Mouse (Mus musculus): ENCODE measurements around the gene Plpp3. TPM values are rescaled to one million over a fixed set of nuclear protein-coding genes. Genes with fewer than 3 reads are reported as not detected.
A peak's percentile ranks its signal among the peaks of the same experiment; 100 is the strongest.

Gene Plpp3
- polyA plus RNA-seq, 1 experiment from 2014 or later, result 51.7 TPM

- DNase-seq (ENCODE audit: low read depth, low spot score), result no peak
- H3K27me3 ChIP-seq, result no peaks in the 10 kb centered on the region
- ChIA-PET CTCF (interaction anchor here (1.0 to 4.4 kb wide), 5 partner anchors 9 to 89 kb away, joined by 3 to 38 read pairs (median 12); no protein-coding TSS in a partner anchor), POLR2A (no interaction called here)
- in situ Hi-C loops (cut with MboI; ENCODE audit: low pct_unique_long_range_greater_than_20kb), result loop anchor here (5.0 kb wide), 1 partner anchor 84 kb away; no protein-coding TSS in a partner anchor
- ATAC-seq, result no peak
- TF ChIP-seq CTCF (IDR thresholded peaks at IDR 0.05), result no peak
Measured at GRCm38 (mm10) chr4:105121081-105121480, 36.1 kb upstream of the Plpp3 start.

- H3K27me3 ChIP-seq, result no peaks in the 10 kb centered on the region
- in situ Hi-C loops (cut with MboI; ENCODE audit: low pct_unique_long_range_greater_than_20kb), result loop anchor here (5.0 kb wide), 1 partner anchor 85 kb away; no protein-coding TSS in a partner anchor
- ChIA-PET CTCF (interaction anchor here (0.6 to 4.4 kb wide), 12 partner anchors 11 to 210 kb away, joined by 3 to 38 read pairs (median 4); no protein-coding TSS in a partner anchor), POLR2A (no interaction called here)
- peak; percentile 79 for TF ChIP-seq CTCF (IDR thresholded peaks at IDR 0.05)
- no peak for DNase-seq (ENCODE audit: low read depth, low spot score)
- no peak for ATAC-seq
Measured at GRCm38 (mm10) chr4:105122429-105122828, 34.7 kb upstream of the Plpp3 start.

DNA sequence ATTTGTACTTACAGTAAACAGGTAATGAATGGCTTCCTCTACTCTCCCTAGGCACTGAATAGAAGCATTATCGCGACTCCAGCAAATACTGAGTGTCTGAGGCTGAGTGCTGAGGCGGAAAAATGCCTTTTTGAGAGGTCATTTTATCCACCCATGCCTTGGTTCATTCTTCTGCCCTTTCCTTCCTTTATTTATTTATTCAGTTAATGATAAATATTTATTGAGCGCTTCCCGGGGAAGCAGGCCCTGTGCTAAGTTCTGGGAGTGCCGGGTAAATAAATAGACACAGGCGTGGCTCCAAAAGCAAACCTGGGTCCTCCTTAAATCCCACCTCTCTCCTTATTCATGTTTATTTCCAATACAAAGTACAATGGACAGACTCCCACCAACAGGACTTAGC, 27.9 kb upstream of the Plpp3 start:
- CTCF ChIA-PET, result no interaction called here
- H3K27me3 ChIP-seq, result no peaks in the 10 kb centered on the region
- ATAC-seq, result no peak
- DNase-seq (ENCODE audit: low read depth, low spot score), result no peak
- TF ChIP-seq CTCF (IDR thresholded peaks at IDR 0.05), result no peak
- in situ Hi-C loops (cut with MboI; ENCODE audit: low pct_unique_long_range_greater_than_20kb), result no loop called here
- POLR2A ChIA-PET, result no interaction called here

- in situ Hi-C loops (cut with MboI; ENCODE audit: low pct_unique_long_range_greater_than_20kb), result no loop called here
- no peaks in the 10 kb centered on the region for H3K27me3 ChIP-seq
- ChIA-PET CTCF (no interaction called here), POLR2A (no interaction called here)
- ATAC-seq, result no peak
- TF ChIP-seq CTCF (IDR thresholded peaks at IDR 0.05), result no peak
- DNase-seq (ENCODE audit: low read depth, low spot score), result no peak
Measured at GRCm38 (mm10) chr4:105131756-105132314, 25.3 kb upstream of the Plpp3 start.

GRCm38 (mm10) chr4:105133350-105134050, 23.6 kb upstream of the Plpp3 start:
- ChIA-PET CTCF (interaction anchor here (0.9 to 1.1 kb wide), 2 partner anchors 11 to 26 kb away, joined by 3 read pairs; no protein-coding TSS in a partner anchor), POLR2A (no interaction called here)
- ATAC-seq, result no peak
- no peaks in the 10 kb centered on the region for H3K27me3 ChIP-seq
- TF ChIP-seq CTCF (IDR thresholded peaks at IDR 0.05), result no peak
- in situ Hi-C loops (cut with MboI; ENCODE audit: low pct_unique_long_range_greater_than_20kb), result no loop called here
- no peak for DNase-seq (ENCODE audit: low read depth, low spot score)

DNA sequence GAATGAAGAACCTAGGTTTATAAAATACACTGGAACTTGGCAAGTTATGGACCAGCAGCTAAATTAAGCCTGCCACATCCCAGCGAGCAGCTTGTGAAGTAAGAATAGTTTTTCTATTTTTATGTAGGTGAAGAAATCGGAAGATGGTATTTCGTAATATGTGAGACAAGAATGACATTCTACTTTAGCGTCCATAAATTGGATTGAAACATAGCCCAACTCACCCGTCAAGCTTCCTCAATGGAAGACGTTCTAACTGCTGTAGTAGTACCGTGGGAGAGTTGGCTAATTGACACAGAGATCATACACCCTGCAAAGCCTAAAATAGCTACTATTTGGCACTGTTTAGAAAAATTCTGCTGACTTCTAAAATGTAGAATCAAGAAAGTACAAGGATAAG, 7.7 kb upstream of the Plpp3 start:
- no peak for ATAC-seq
- in situ Hi-C loops (cut with MboI; ENCODE audit: low pct_unique_long_range_greater_than_20kb), result loop anchor here (5.0 kb wide), 1 partner anchor 1228 kb away; no protein-coding TSS in a partner anchor
- ChIA-PET POLR2A (no interaction called here), CTCF (interaction anchor here (0.8 to 0.9 kb wide), 2 partner anchors 238 to 1075 kb away, joined by 3 read pairs; no protein-coding TSS in a partner anchor)
- H3K27me3 ChIP-seq, result no peaks in the 10 kb centered on the region
- TF ChIP-seq CTCF (IDR thresholded peaks at IDR 0.05), result no peak
- no peak for DNase-seq (ENCODE audit: low read depth, low spot score)

GRCm38 (mm10) chr4:105151911-105152690, 5.0 kb upstream of the Plpp3 start:
- peak; percentile 75 for TF ChIP-seq CTCF (IDR thresholded peaks at IDR 0.05)
- POLR2A ChIA-PET, result no interaction called here
- in situ Hi-C loops (cut with MboI; ENCODE audit: low pct_unique_long_range_greater_than_20kb), result loop anchor here (5.0 to 10.0 kb wide), 4 partner anchors 163 to 1075 kb away; no protein-coding TSS in a partner anchor
- DNase-seq (ENCODE audit: low read depth, low spot score) (no peak), ATAC-seq (no peak)
- CTCF ChIA-PET, result interaction anchor here (0.7 to 2.7 kb wide), 5 partner anchors 11 to 1279 kb away, joined by 3 to 16 read pairs (median 3); no protein-coding TSS in a partner anchor
- H3K27me3 ChIP-seq, result no peaks in the 10 kb centered on the region

DNA sequence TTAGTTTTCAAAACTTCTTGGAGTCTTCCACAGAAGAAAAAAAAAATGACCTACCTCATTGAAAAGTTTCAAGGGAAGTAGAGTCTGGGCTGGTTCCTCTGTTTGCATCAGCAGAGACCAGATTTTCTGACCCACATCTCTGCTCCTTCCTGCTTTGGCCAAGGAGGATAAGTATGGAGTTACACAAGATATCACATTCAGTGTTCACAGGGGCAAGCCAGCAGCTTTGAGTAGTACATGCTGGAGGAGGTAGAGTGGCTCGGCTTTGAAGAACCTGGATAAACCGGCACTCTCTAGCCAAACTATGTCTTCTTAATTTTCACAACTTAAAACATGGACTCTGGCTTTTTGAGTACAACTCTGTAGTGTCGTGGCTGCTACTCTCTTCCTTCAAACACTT, 3.9 kb upstream of the Plpp3 start:
- POLR2A ChIA-PET, result no interaction called here
- TF ChIP-seq CTCF (IDR thresholded peaks at IDR 0.05), result no peak
- CTCF ChIA-PET, result interaction anchor here (2.7 kb wide), 1 partner anchor 1072 kb away, joined by 16 read pairs; no protein-coding TSS in a partner anchor
- in situ Hi-C loops (cut with MboI; ENCODE audit: low pct_unique_long_range_greater_than_20kb), result loop anchor here (5.0 to 10.0 kb wide), 4 partner anchors 162 to 1074 kb away; no protein-coding TSS in a partner anchor
- DNase-seq (ENCODE audit: low read depth, low spot score), result no peak
- ATAC-seq, result no peak
- H3K27me3 ChIP-seq, result no peaks in the 10 kb centered on the region

GRCm38 (mm10) chr4:105156281-105156680, 866 bp upstream of the Plpp3 start:
- ChIA-PET POLR2A (no interaction called here), CTCF (no interaction called here)
- DNase-seq (ENCODE audit: low read depth, low spot score), result no peak
- ATAC-seq, result no peak
- H3K27me3 ChIP-seq, result no peaks in the 10 kb centered on the region
- in situ Hi-C loops (cut with MboI; ENCODE audit: low pct_unique_long_range_greater_than_20kb), result loop anchor here (5.0 to 10.0 kb wide), 5 partner anchors 159 to 939 kb away; no protein-coding TSS in a partner anchor
- TF ChIP-seq CTCF (IDR thresholded peaks at IDR 0.05), result no peak

DNA sequence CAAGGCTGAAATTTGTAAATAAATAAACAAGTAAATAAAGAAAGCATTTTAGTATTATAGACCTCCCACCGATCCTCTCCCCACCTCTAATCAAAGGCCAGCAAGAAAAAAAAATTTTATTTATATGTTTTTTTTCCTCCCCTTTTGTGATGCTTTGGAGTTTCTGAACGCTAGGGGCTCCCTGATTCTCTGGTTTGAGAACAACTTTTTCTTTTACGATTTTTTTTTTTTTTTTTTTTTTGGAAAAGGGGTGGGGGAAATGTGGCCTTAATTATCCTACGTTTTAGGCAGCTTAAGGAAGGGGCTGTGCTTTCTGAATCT, 232 bp upstream of the Plpp3 start:
- no peak for ATAC-seq
- no peaks in the 10 kb centered on the region for H3K27me3 ChIP-seq
- ChIA-PET POLR2A (interaction anchor here (0.6 kb wide), 1 partner anchor 1227 kb away, joined by 6 read pairs; no protein-coding TSS in a partner anchor), CTCF (interaction anchor here (0.8 to 1.4 kb wide), 7 partner anchors 24 to 939 kb away, joined by 3 read pairs; no protein-coding TSS in a partner anchor)
- DNase-seq (ENCODE audit: low read depth, low spot score), result peak; percentile 70
- in situ Hi-C loops (cut with MboI; ENCODE audit: low pct_unique_long_range_greater_than_20kb), result loop anchor here (5.0 to 10.0 kb wide), 5 partner anchors 158 to 938 kb away; no protein-coding TSS in a partner anchor
- peak; percentile 38 for TF ChIP-seq CTCF (IDR thresholded peaks at IDR 0.05)
